Mouse (Mus musculus) intestine, postnatal 0 days (tissue): ENCODE results near the gene Adora1. TPM values are rescaled to one million over a fixed set of nuclear protein-coding genes. Genes with fewer than 3 reads are reported as not detected.

Experiments
- ATAC-seq: fragments of 200-750 bp; cut with Nextera tagmentation; 2 replicates; pipeline ENCODE4 v1.8.0; 2017; ENCODE audit warnings: mild to moderate bottlenecking, moderate TSS enrichment, moderate library complexity
- H3K27ac ChIP-seq: fragments of 300-500 bp; sonication (generic); 2 replicates; pipeline ENCODE4 v1.5.1; 2014; ENCODE audit warnings: mild to moderate bottlenecking, low read depth, low read length, moderate library complexity
- H3K27me3 ChIP-seq: fragments of 300-500 bp; sonication (generic); replicated peaks from 2 replicates; pipeline ENCODE4 v1.6.1; 2014; ENCODE audit warnings: low read length, mixed read lengths; ENCODE audit not compliant: control insufficient read depth, insufficient read depth
- H3K36me3 ChIP-seq: fragments of 300-500 bp; sonication (generic); 2 replicates; pipeline ENCODE4 v1.6.1; 2014; ENCODE audit warnings: mild to moderate bottlenecking, moderate library complexity; ENCODE audit not compliant: control insufficient read depth, insufficient read depth
- H3K4me1 ChIP-seq: fragments of 300-500 bp; sonication (generic); replicated peaks from 2 replicates; pipeline ENCODE4 v1.6.1; 2014; ENCODE audit warnings: antibody characterized with exemption, low read length, mixed read lengths; ENCODE audit not compliant: control insufficient read depth, insufficient read depth
- H3K4me2 ChIP-seq: fragments of 300-500 bp; sonication (generic); replicated peaks from 2 replicates; pipeline ENCODE4 v1.6.1; 2014; ENCODE audit warnings: low read depth, mild to moderate bottlenecking, moderate library complexity
- H3K4me3 ChIP-seq: fragments of 300-500 bp; sonication (generic); 2 replicates; pipeline ENCODE4 v1.5.1; 2014; ENCODE audit warnings: low read depth, low read length
- H3K9ac ChIP-seq: fragments of 300-500 bp; sonication (generic); 2 replicates; pipeline ENCODE4 v1.6.1; 2014; ENCODE audit warnings: mild to moderate bottlenecking, low read depth, low read length
- H3K9me3 ChIP-seq: fragments of 300-500 bp; sonication (generic); 2 replicates; pipeline ENCODE4 v1.6.1; 2016; ENCODE audit warnings: mixed run types; ENCODE audit not compliant: control insufficient read depth
- CTCF ChIP-seq: sonication (generic); IDR thresholded peaks from 2 replicates; pipeline ENCODE4 v1.5.1; 2016; ENCODE audit warnings: low read depth, mild to moderate bottlenecking, control low read depth, antibody characterized with exemption, moderate library complexity
- WGBS: fragments of 180-500 bp; shearing (Covaris S2); extraction: QIAGEN DNeasy Blood & Tissue Kit; methylation state at CpG from one replicate; pipeline ENCODE4 v1.1.7; 2014; 5-methylcytosine and 5-hydroxymethylcytosine counted together
- polyA plus RNA-seq: library from polyadenylated mRNA; unstranded; fragments of >200 nt; fragmentation: Nextera tagmentation; extraction: Ambion mirVana; gene quantifications from 2 replicates; pipeline ENCODE4 v1.2.1, GENCODE M21; 2015

Gene Adora1
- polyA plus RNA-seq, 1 experiment from 2014 or later, result 2.2 TPM

DNA sequence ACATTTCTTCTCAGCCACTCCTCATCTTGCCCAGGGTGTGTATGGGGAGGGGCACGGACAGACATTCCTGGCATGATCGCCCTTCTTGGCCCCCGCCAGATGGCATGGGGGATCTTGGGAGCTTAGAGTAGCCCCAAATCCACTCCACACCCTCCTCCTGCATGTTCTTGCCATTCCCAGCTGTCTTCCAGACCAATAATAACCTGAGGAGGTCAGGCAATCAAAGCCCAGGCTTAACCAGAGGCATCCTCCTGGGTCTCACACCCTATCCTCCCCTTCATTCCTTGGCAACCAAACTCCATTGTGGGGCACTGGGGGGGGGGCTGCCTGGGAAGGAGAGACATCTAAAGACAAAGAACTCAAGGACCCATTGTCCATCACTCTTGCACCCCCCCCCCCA lies 74.8 kb downstream of the Adora1 start:
- H3K36me3 ChIP-seq, result no peaks in the 10 kb centered on the region
- no peaks in the 10 kb centered on the region for H3K9me3 ChIP-seq
- no peak for ATAC-seq
- no peak for TF ChIP-seq CTCF
- no peak overlapping the region for H3K27ac ChIP-seq
- H3K4me2 ChIP-seq, result no peak overlapping the region
- no peaks in the 10 kb centered on the region for H3K4me1 ChIP-seq
- 82% methylated on average over 3 of the region's 3 CpGs for WGBS
- H3K27me3 ChIP-seq, result no peaks in the 10 kb centered on the region
- H3K4me3 ChIP-seq, result no peak overlapping the region
- H3K9ac ChIP-seq, result no peak overlapping the region

DNA sequence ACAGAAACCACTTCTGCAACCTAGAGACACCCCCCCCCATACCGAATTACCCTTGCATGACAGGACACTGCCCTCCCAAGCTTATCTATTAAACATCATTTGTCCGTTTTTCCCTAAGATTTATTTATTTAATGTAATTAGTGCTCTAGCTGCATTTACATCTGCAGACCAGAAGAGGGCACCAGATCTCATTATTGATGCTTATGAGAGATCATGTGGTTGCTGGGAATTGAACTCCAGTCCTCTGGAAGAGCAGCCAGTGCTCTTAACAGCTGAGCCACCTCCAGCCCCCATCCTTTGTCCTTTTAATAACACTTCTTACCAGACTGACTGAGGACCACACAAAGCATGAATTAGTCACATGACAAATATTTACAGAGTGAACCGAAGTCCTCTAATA lies 80.6 kb downstream of the Adora1 start:
- no peak for ATAC-seq
- no peak overlapping the region for H3K4me3 ChIP-seq
- peak; percentile 62 for TF ChIP-seq CTCF

GRCm38 (mm10) chr1:134154121-134154520 lies 81.1 kb downstream of the Adora1 start:
- ATAC-seq, result peak; percentile 15; the same call in 1 of the 2 replicates
- H3K27me3 ChIP-seq, result no peaks in the 10 kb centered on the region
- H3K9ac ChIP-seq, result no peak overlapping the region
- no peaks in the 10 kb centered on the region for H3K36me3 ChIP-seq
- no peak for TF ChIP-seq CTCF
- H3K4me3 ChIP-seq, result no peak overlapping the region
- H3K4me1 ChIP-seq, result no peaks in the 10 kb centered on the region
- H3K9me3 ChIP-seq, result no peaks in the 10 kb centered on the region
- 86% methylated on average over 3 of the region's 3 CpGs for WGBS
- H3K4me2 ChIP-seq, result no peak overlapping the region
- H3K27ac ChIP-seq, result no peak overlapping the region

More for the DNA sequence above, 80.6 kb downstream of the Adora1 start:
- WGBS, result 47% methylated on average over 3 of the region's 3 CpGs
- no peaks in the 10 kb centered on the region for H3K36me3 ChIP-seq
- H3K27me3 ChIP-seq, result no peaks in the 10 kb centered on the region
- H3K4me2 ChIP-seq, result no peak overlapping the region
- no peak overlapping the region for H3K9ac ChIP-seq
- H3K27ac ChIP-seq, result no peak overlapping the region
- no peaks in the 10 kb centered on the region for H3K9me3 ChIP-seq
- H3K4me1 ChIP-seq, result no peaks in the 10 kb centered on the region

GRCm38 (mm10) chr1:134152626-134153590 lies 82.3 kb downstream of the Adora1 start:
- no peak for TF ChIP-seq CTCF
- Histone ChIP-seq H3K36me3 (no peaks in the 10 kb centered on the region), H3K9me3 (no peaks in the 10 kb centered on the region), H3K4me2 (no peak overlapping the region), H3K4me3 (no peak overlapping the region), H3K27ac (no peak overlapping the region), H3K27me3 (no peaks in the 10 kb centered on the region), H3K9ac (no peak overlapping the region), H3K4me1 (no peaks in the 10 kb centered on the region)
- WGBS, result 69% methylated on average over 21 of the region's 21 CpGs
- ATAC-seq, result no peak

- peak; percentile 93 for TF ChIP-seq CTCF
These were observed 83.4 kb downstream of the Adora1 start for GRCm38 (mm10) chr1:134151655-134152412.

GRCm38 (mm10) chr1:134150745-134151144 lies 84.5 kb downstream of the Adora1 start:
- Histone ChIP-seq H3K27ac (no peak overlapping the region), H3K4me3 (no peak overlapping the region), H3K27me3 (no peaks in the 10 kb centered on the region), H3K4me2 (no peak overlapping the region), H3K9ac (no peak overlapping the region), H3K9me3 (no peaks in the 10 kb centered on the region), H3K4me1 (no peaks in the 10 kb centered on the region), H3K36me3 (no peaks in the 10 kb centered on the region)
- ATAC-seq, result no peak
- TF ChIP-seq CTCF, result no peak
- WGBS, result 83% methylated on average over 9 of the region's 9 CpGs

More at GRCm38 (mm10) chr1:134151655-134152412, 83.4 kb downstream of the Adora1 start:
- H3K4me1 ChIP-seq, result no peaks in the 10 kb centered on the region
- no peaks in the 10 kb centered on the region for H3K9me3 ChIP-seq
- peak; percentile 62 for ATAC-seq
- H3K4me3 ChIP-seq, result no peak overlapping the region
- H3K9ac ChIP-seq, result no peak overlapping the region
- no peak overlapping the region for H3K4me2 ChIP-seq
- no peaks in the 10 kb centered on the region for H3K36me3 ChIP-seq
- H3K27ac ChIP-seq, result no peak overlapping the region
- 27% methylated on average over 13 of the region's 13 CpGs for WGBS
- H3K27me3 ChIP-seq, result no peaks in the 10 kb centered on the region
